Mouse (Mus musculus) skeletal muscle tissue, adult 2 months (tissue): ENCODE measurements around the gene Sgf29.

Experiments
- DNase-seq: peaks from one replicate; pipeline ENCODE4 v3.0.0-alpha.2; 2012; ENCODE audit warnings: low read depth, low spot score

Sgf29 gene

GRCm38 (mm10) chr7:126649231-126650051 is at the start of gene Sgf29:
TSS of gene Sgf29 (plus strand) at chr7:126649309.
- peak; percentile 85 for DNase-seq

- DNase-seq = no peak
These were observed 47.2 kb upstream of the Sgf29 start for GRCm38 (mm10) chr7:126601896-126602295.

GRCm38 (mm10) chr7:126602650-126603049 is 46.5 kb upstream of the Sgf29 start:
- no peak for DNase-seq

GRCm38 (mm10) chr7:126606611-126607010 is 42.5 kb upstream of the Sgf29 start:
- DNase-seq = no peak

- DNase-seq = peak; percentile 78
These were observed 42.0 kb upstream of the Sgf29 start for GRCm38 (mm10) chr7:126607064-126607463.

GRCm38 (mm10) chr7:126607796-126608195 is 41.3 kb upstream of the Sgf29 start:
- no peak for DNase-seq

GRCm38 (mm10) chr7:126612736-126613135 is 36.4 kb upstream of the Sgf29 start:
- no peak for DNase-seq

- no peak for DNase-seq
These were observed 32.4 kb upstream of the Sgf29 start for GRCm38 (mm10) chr7:126616707-126617106.

GRCm38 (mm10) chr7:126619559-126620275 is 29.4 kb upstream of the Sgf29 start:
- peak; percentile 29 for DNase-seq

- no peak for DNase-seq
These were observed 27.4 kb upstream of the Sgf29 start for GRCm38 (mm10) chr7:126621452-126622359.

- DNase-seq = no peak
These were observed 25.7 kb upstream of the Sgf29 start for GRCm38 (mm10) chr7:126623381-126623780.

GRCm38 (mm10) chr7:126624774-126625173 is 24.3 kb upstream of the Sgf29 start:
- no peak for DNase-seq

- DNase-seq = peak; percentile 97
These were observed 23.7 kb upstream of the Sgf29 start for GRCm38 (mm10) chr7:126625369-126625768.

- DNase-seq = peak; percentile 54
These were observed 23.1 kb upstream of the Sgf29 start for GRCm38 (mm10) chr7:126625807-126626600.

- DNase-seq = no peak
These were observed 21.0 kb upstream of the Sgf29 start for GRCm38 (mm10) chr7:126628111-126628510.

- no peak for DNase-seq
These were observed 19.2 kb upstream of the Sgf29 start for GRCm38 (mm10) chr7:126629915-126630314.

GRCm38 (mm10) chr7:126630824-126631518 is 18.1 kb upstream of the Sgf29 start, which contains the start of gene Nupr1:
TSS of gene Nupr1 (minus strand) at chr7:126630861.
- no peak for DNase-seq

- DNase-seq = no peak
These were observed 16.6 kb upstream of the Sgf29 start for GRCm38 (mm10) chr7:126632478-126632877.

- no peak for DNase-seq
These were observed 13.7 kb upstream of the Sgf29 start for GRCm38 (mm10) chr7:126635375-126635774.
